Mouse (Mus musculus): Measurements from ENCODE around the gene Neo1. TPM values are rescaled to one million over a fixed set of nuclear protein-coding genes. Genes with fewer than 3 reads are reported as not detected.

The Neo1 gene
- total RNA-seq, 2 experiments from 2014 or later: 176 to 196 TPM

Other genes starting within 250 kb of the Neo1 start
- 10 to 100 TPM; 16.2 to 18.2 TPM for gene Hcn4, start 213.0 kb downstream of the Neo1 start, total RNA-seq (2021)